Mouse (Mus musculus) E14TG2a.4 (cell line): Measurements from ENCODE around the gene Kantr.
"Not testable (repeated sequence)": the region's sequence is repeated elsewhere in the genome, so short reads cannot be mapped to it uniquely, and the experiment has no call there.

Experiments used
- CTCF ChIP-seq: conservative IDR thresholded peaks from 2 replicates; pipeline ENCODE4 v1.5.1; 2014; ENCODE audit warnings: low read length
- NANOG ChIP-seq: IDR thresholded peaks from 2 replicates; pipeline ENCODE4 v1.6.1; 2014; ENCODE audit warnings: borderline replicate concordance, low read length, mixed read lengths
- POU5F1 ChIP-seq: IDR thresholded peaks from 2 replicates; pipeline ENCODE4 v1.6.1; 2014; ENCODE audit warnings: low read length, borderline replicate concordance

DNA sequence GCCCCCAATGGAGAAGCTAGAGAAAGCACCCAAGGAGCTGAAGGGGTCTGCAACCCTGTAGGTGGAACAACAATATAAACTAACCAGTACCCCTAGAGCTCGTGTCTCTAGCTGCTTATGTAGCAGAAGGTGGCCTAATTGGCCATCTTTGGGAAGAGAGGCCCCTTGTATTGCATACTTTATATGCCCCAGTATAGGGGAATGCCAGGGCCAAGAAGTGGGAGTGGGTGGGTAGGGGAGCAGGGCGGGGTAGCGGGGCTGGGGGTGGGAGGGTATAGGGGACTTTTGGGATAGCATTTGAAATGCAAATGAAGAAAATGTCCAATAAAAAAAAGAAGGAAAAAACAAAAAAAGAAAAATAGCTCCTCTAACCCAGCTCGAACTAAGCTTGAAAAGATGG, 8.8 kb upstream of the Kantr start:
- not testable (repeated sequence) for TF ChIP-seq CTCF, NANOG, POU5F1
